In the genomic region with DNA sequence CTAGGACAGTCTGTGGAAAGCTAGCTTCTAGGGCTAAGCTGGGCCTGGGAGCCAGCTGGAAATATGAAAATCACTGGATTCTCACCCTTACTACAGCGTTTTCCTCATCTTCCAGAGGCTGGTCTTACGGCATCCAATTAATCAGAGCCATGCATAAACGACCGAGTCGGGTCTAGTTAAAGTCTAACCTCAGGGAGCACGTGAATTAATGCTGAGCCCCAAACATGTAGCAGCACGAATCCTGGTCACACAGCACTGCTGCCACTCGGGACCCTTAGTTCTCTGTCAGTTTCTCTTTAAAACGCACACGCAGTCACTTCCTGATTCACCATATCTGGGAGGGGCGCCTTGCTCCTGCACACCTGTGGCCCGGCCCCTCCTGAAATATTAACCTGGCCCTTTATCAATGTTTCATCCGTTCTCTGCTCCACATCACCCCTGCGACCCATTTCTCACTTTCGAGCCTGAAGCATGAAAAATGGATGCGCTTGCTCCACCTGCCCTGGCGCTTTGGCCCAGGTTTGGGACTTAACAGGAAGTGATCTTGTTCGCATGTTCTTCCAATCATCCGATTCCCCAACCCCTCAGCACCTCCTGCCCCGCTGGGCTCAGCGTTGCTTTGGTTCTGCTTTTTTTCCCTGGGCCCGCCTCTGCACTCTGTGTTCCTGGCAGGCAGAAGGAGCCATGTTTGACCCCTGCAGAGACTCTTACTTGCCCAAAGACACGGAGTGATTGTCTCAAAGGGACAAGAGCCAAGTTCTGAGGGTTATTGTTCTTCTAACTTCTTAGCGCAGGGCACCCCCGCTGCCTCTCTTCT, we compare ENCODE assay signal across 20 mouse cellular contexts. TPM values are rescaled to one million over a fixed set of nuclear protein-coding genes. Genes with fewer than 3 reads are reported as not detected.
A peak's percentile ranks its signal among the peaks of the same experiment; 100 is the strongest.
DNase-seq lines count a peak whose midpoint lies in the region; ATAC-seq and TF ChIP-seq lines count a peak whose summit lies in the region.
"Had no signal": no experiment of that assay in that cellular context is flagged by ENCODE, and none has a peak within 500 bp of the region (broad histone marks: within the 10 kb centered on the region; RNA-seq: fewer than 3 reads in every experiment).

No protein-coding gene starts in this region.

- ATAC-seq in midbrain, embryonic 14.5 days (ENCODE audit: low FRiP score, low TSS enrichment), result no peak
- ATAC-seq in intestine, embryonic 14.5 days (replicated peaks; ENCODE audit: low FRiP score, low TSS enrichment, low read depth), result no peak
- ATAC-seq in kidney, embryonic 16.5 days (ENCODE audit: low FRiP score, low TSS enrichment), result peak; percentile 71; the same call in 1 of the 2 replicates
- no peak for ATAC-seq in stomach, postnatal 0 days (ENCODE audit: low FRiP score, low TSS enrichment)

- H3K4me2 ChIP-seq in midbrain, embryonic 14.5 days (ENCODE audit: low read length), result no peak overlapping the region
- 0 out of 2 replicates have a peak overlapping the region, but pooled peaks have one; percentile 8 for H3K4me2 ChIP-seq in intestine, embryonic 14.5 days (ENCODE audit: low read length)
- peak overlapping the region; percentile 32 for H3K4me2 ChIP-seq in kidney, embryonic 16.5 days (replicated peaks; ENCODE audit: low read depth, low read length)
- H3K4me2 ChIP-seq in stomach, postnatal 0 days (replicated peaks; ENCODE audit: low read depth), result peak overlapping the region; percentile 41
- H3K4me2 ChIP-seq: heart, embryonic 12.5 days; hindbrain, embryonic 13.5 days; midbrain, embryonic 11.5 days had no signal

- no peak overlapping the region for H3K9ac ChIP-seq in midbrain, embryonic 14.5 days (replicated peaks; ENCODE audit: low read length)
- H3K9ac ChIP-seq in intestine, embryonic 14.5 days (ENCODE audit: low read length), result no peak overlapping the region
- peak overlapping the region; percentile 40; the same call in 1 of the 2 replicates for H3K9ac ChIP-seq in kidney, embryonic 16.5 days (replicated peaks; ENCODE audit: low read length)
- H3K9ac ChIP-seq in stomach, postnatal 0 days (ENCODE audit: low read length), result peak overlapping the region; percentile 35; the same call in 1 of the 2 replicates
- H3K9ac ChIP-seq: heart, embryonic 12.5 days; hindbrain, embryonic 13.5 days; liver, embryonic 14.5 days had no signal

- peaks cover 10% of the 10 kb centered on the region for H3K4me1 ChIP-seq in midbrain, embryonic 10.5 days
- no peaks in the 10 kb centered on the region for H3K4me1 ChIP-seq in midbrain, embryonic 14.5 days (ENCODE audit: control insufficient read depth, insufficient read depth, low read length)
- H3K4me1 ChIP-seq in intestine, embryonic 14.5 days (replicated peaks; ENCODE audit: control insufficient read depth, insufficient read depth, low read length), result peaks cover 2% of the 10 kb centered on the region; the same call in 1 of the 2 replicates
- H3K4me1 ChIP-seq in kidney, embryonic 16.5 days (ENCODE audit: insufficient read depth, low read length), result peaks cover 3% of the 10 kb centered on the region; the same call in 1 of the 2 replicates
- no peaks in the 10 kb centered on the region for H3K4me1 ChIP-seq in stomach, postnatal 0 days (replicated peaks; ENCODE audit: control insufficient read depth, insufficient read depth)
- H3K4me1 ChIP-seq: heart, embryonic 12.5 days had no signal

- WGBS in midbrain, embryonic 10.5 days, result 73% methylated on average over 25 of the region's 25 CpGs
- WGBS in midbrain, embryonic 14.5 days, result 60% methylated on average over 25 of the region's 25 CpGs
- WGBS in intestine, embryonic 14.5 days, result 58% methylated on average over 25 of the region's 25 CpGs
- WGBS in kidney, embryonic 16.5 days, result 53% methylated on average over 25 of the region's 25 CpGs
- 48% methylated on average over 25 of the region's 25 CpGs for WGBS in stomach, postnatal 0 days

- H3K9me3 ChIP-seq in midbrain, embryonic 10.5 days (replicated peaks), result no peaks in the 10 kb centered on the region
- H3K9me3 ChIP-seq in midbrain, embryonic 14.5 days (ENCODE audit: control insufficient read depth, low read length), result no peaks in the 10 kb centered on the region
- H3K9me3 ChIP-seq in intestine, embryonic 14.5 days (ENCODE audit: control insufficient read depth, low read length), result no peaks in the 10 kb centered on the region
- no peaks in the 10 kb centered on the region for H3K9me3 ChIP-seq in kidney, embryonic 16.5 days (ENCODE audit: low read length)
- no peaks in the 10 kb centered on the region for H3K9me3 ChIP-seq in stomach, postnatal 0 days (ENCODE audit: control insufficient read depth, low read length)
- H3K9me3 ChIP-seq: heart, embryonic 12.5 days; hindbrain, embryonic 13.5 days had no signal

- no peak for TF ChIP-seq CTCF in stomach, postnatal 0 days (IDR thresholded peaks at IDR 0.05; ENCODE audit: low read depth)

- no peak overlapping the region for H3K4me3 ChIP-seq in midbrain, embryonic 10.5 days
- no peak overlapping the region for H3K4me3 ChIP-seq in midbrain, embryonic 14.5 days (replicated peaks; ENCODE audit: low read depth, low read length)
- H3K4me3 ChIP-seq in intestine, embryonic 14.5 days (ENCODE audit: low read depth, low read length), result no peak overlapping the region
- H3K4me3 ChIP-seq in kidney, embryonic 16.5 days (ENCODE audit: low read length), result 0 out of 2 replicates have a peak overlapping the region, but pooled peaks have one; percentile 11
- H3K4me3 ChIP-seq in stomach, postnatal 0 days (ENCODE audit: low read depth, low read length), result peak overlapping the region; percentile 13; the same call in 1 of the 2 replicates
- H3K4me3 ChIP-seq: erythroblast, embryonic 14.5 days; heart, embryonic 12.5 days; hindbrain, embryonic 13.5 days had no signal

- peak overlapping the region; percentile 52; the same call in 1 of the 2 replicates for H3K27ac ChIP-seq in midbrain, embryonic 10.5 days (replicated peaks)
- no peak overlapping the region for H3K27ac ChIP-seq in midbrain, embryonic 14.5 days (replicated peaks; ENCODE audit: low read depth, low read length)
- no peak overlapping the region for H3K27ac ChIP-seq in intestine, embryonic 14.5 days (ENCODE audit: low read depth)
- H3K27ac ChIP-seq in kidney, embryonic 16.5 days (ENCODE audit: low read length), result peak overlapping the region; percentile 85
- H3K27ac ChIP-seq in stomach, postnatal 0 days (replicated peaks), result no peak overlapping the region
- H3K27ac ChIP-seq: hindbrain, embryonic 13.5 days; liver, embryonic 14.5 days had no signal

- H3K27me3 ChIP-seq in midbrain, embryonic 10.5 days (ENCODE audit: low read depth, poor library complexity, severe bottlenecking), result 0 out of 2 replicates have a peak, but pooled peaks cover 4% of the 10 kb centered on the region
- H3K27me3 ChIP-seq in midbrain, embryonic 14.5 days (ENCODE audit: control insufficient read depth, insufficient read depth, low read length), result no peaks in the 10 kb centered on the region
- H3K27me3 ChIP-seq in intestine, embryonic 14.5 days (replicated peaks; ENCODE audit: control insufficient read depth, insufficient read depth, low read length), result no peaks in the 10 kb centered on the region
- no peaks in the 10 kb centered on the region for H3K27me3 ChIP-seq in kidney, embryonic 16.5 days (ENCODE audit: insufficient read depth, low read length)
- no peaks in the 10 kb centered on the region for H3K27me3 ChIP-seq in stomach, postnatal 0 days (ENCODE audit: control insufficient read depth, insufficient read depth, low read length)

- no peaks in the 10 kb centered on the region for H3K36me3 ChIP-seq in midbrain, embryonic 10.5 days
- no peaks in the 10 kb centered on the region for H3K36me3 ChIP-seq in midbrain, embryonic 14.5 days (ENCODE audit: control insufficient read depth, insufficient read depth, low read length)
- H3K36me3 ChIP-seq in intestine, embryonic 14.5 days (ENCODE audit: control insufficient read depth, insufficient read depth, low read length), result no peaks in the 10 kb centered on the region
- H3K36me3 ChIP-seq in kidney, embryonic 16.5 days (ENCODE audit: insufficient read depth, low read length), result no peaks in the 10 kb centered on the region
- no peaks in the 10 kb centered on the region for H3K36me3 ChIP-seq in stomach, postnatal 0 days (ENCODE audit: control insufficient read depth, insufficient read depth, low read length)
- H3K36me3 ChIP-seq: heart, embryonic 12.5 days; hindbrain, embryonic 13.5 days had no signal

- no peak for TF ChIP-seq EP300 in stomach, postnatal 0 days (optimal IDR thresholded peaks at IDR 0.05)

- DNase-seq in midbrain, embryonic 10.5 days (ENCODE audit: low spot score), result no peak
- no peak for DNase-seq in midbrain, embryonic 14.5 days
- DNase-seq in intestine, embryonic 14.5 days (ENCODE audit: low spot score), result no peak
- DNase-seq in stomach, postnatal 0 days (ENCODE audit: low spot score), result peak; percentile 29
- DNase-seq in lung, postnatal 10 days, result no peak
- DNase-seq in cerebellum, adult 9-10 months, result no peak
- no peak for DNase-seq in heart, postnatal 4 days
- DNase-seq: B cell, adult 2 months; cerebellum, adult 2 months; gastrocnemius, postnatal 25 days; left cerebral cortex, postnatal 4 days; lung, postnatal 14 days; right cerebral cortex, postnatal 25 days; thymus, postnatal 36 days had no signal

RNA-seq across cellular contexts. Expression of a gene that starts 31.3 kb away (rescaled TPM):
- 2.7 and 3.2 TPM in 2 replicates for polyA plus RNA-seq in midbrain, embryonic 10.5 days (2016; fragmentation: Nextera tagmentation; extraction: Ambion mirVana)
- 2.4 and 2.8 TPM in 2 replicates for polyA plus RNA-seq in midbrain, embryonic 14.5 days (2014; fragmentation: Nextera tagmentation; extraction: Ambion mirVana)
- polyA plus RNA-seq in intestine, embryonic 14.5 days (2014; fragmentation: Nextera tagmentation; extraction: Ambion mirVana), result 5.0 and 5.2 TPM in 2 replicates
- 10.4 and 10.5 TPM in 2 replicates for polyA plus RNA-seq in kidney, embryonic 16.5 days (2015; fragmentation: Nextera tagmentation; extraction: Ambion mirVana)
- 3.8 and 4.1 TPM in 2 replicates for polyA plus RNA-seq in stomach, postnatal 0 days (2015; fragmentation: Nextera tagmentation; extraction: Ambion mirVana)
- total RNA-seq in heart, postnatal 4 days (2021), result 10 to 100 TPM; 42.1 to 43.3 TPM
- polyA plus RNA-seq: erythroblast, embryonic 14.5 days had no signal

Comparison
In these comparisons a context has a peak if more than half of its experiments do, and no peak if none do; other contexts are left out.
1. H3K27ac ChIP-seq: peak in midbrain, embryonic 10.5 days (single experiment) and kidney, embryonic 16.5 days (single experiment); none in midbrain, embryonic 14.5 days (single experiment), intestine, embryonic 14.5 days (single experiment) and stomach, postnatal 0 days (single experiment).
2. H3K4me3 ChIP-seq: peak in kidney, embryonic 16.5 days (single experiment) and stomach, postnatal 0 days (single experiment); none in midbrain, embryonic 10.5 days (single experiment), midbrain, embryonic 14.5 days (single experiment) and intestine, embryonic 14.5 days (single experiment).
3. H3K9ac ChIP-seq: peak in kidney, embryonic 16.5 days (single experiment) and stomach, postnatal 0 days (single experiment); none in midbrain, embryonic 14.5 days (single experiment) and intestine, embryonic 14.5 days (single experiment).